Mouse (Mus musculus) frontal cortex, adult (tissue): ENCODE measurements around the gene Gtf2ird1.
A peak's percentile ranks its signal among the peaks of the same experiment; 100 is the strongest.

ENCODE experiments used
- ATAC-seq: cut with Nextera tagmentation; 2 replicates; pipeline ENCODE4 v1.9.2; 2017; ENCODE audit warnings: mild to moderate bottlenecking, moderate library complexity, mixed read lengths; ENCODE audit not compliant: low TSS enrichment

Gtf2ird1 gene

GRCm38 (mm10) chr5:134313451-134314067, 143.0 kb downstream of the Gtf2ird1 start:
- peak; percentile 36 for ATAC-seq

- ATAC-seq, result peak; percentile 39; the same call in 1 of the 2 replicates
Observed at GRCm38 (mm10) chr5:134312691-134313450, 143.6 kb downstream of the Gtf2ird1 start.

- no peak for ATAC-seq
Observed at GRCm38 (mm10) chr5:134311894-134312411, 144.6 kb downstream of the Gtf2ird1 start.

- no peak for ATAC-seq
Observed at GRCm38 (mm10) chr5:134310201-134310600, 146.3 kb downstream of the Gtf2ird1 start.

- ATAC-seq, result no peak
Observed at GRCm38 (mm10) chr5:134309345-134309744, 147.2 kb downstream of the Gtf2ird1 start.
